Mouse (Mus musculus) gastrocnemius, postnatal 25 days (tissue): ENCODE results near the gene Gm3259. TPM values are rescaled to one million over a fixed set of nuclear protein-coding genes. Genes with fewer than 3 reads are reported as not detected.
"Not testable (repeated sequence)": the region's sequence is repeated elsewhere in the genome, so short reads cannot be mapped to it uniquely, and the experiment has no call there.

Experiments used
- DNase-seq: peaks from one replicate; pipeline ENCODE4 v3.0.0; 2022
- long read RNA-seq, 2 experiments: library from polyadenylated mRNA; stranded (forward); transcript quantifications; one replicate each; pipeline ENCODE4 v2.0.0; 2021
- total RNA-seq, 2 experiments: library from RNA; stranded (reverse); gene quantifications; 1 replicate in 1 of 2; 2 replicates in 1 of 2; pipeline ENCODE4 v1.2.3; 2021

The Gm3259 gene
- total RNA-seq, result not detected
- long read RNA-seq, experiment 1, result 0 reads
- long read RNA-seq, experiment 2, result 0 reads

DNA sequence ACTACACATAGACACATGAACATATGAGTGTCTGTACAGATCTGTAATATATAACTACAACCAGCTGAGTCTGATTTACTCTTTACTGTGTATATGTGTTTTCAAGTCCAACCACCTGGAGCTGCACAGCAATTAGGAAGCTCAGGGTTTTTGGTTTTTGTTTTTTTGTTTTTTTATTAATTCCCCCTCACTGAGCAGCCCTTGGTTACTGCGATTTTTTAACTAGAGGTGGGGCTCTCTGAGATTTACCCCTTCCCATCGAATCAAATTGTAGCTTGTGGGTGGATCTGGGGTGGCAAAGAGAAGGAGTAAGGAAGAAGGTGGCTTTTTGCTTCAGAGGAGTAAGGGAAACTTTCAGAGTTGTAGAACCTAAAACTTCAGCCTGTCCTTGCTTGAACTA, at the start of gene Gm3259:
Gene Gm3259, plus strand, starts transcription at position 301 of the 400 bp plus-strand sequence.
- DNase-seq, result not testable (repeated sequence)

GRCm38 (mm10) chr5:95272668-95273067, 33.0 kb upstream of the Gm3259 start, which contains the start of gene Gm10424:
Gm10424 (minus strand) TSS chr5:95272768.
- not testable (repeated sequence) for DNase-seq

Other genes with a start within 250 kb of the Gm3259 start
- gene Gm7942, start 199.0 kb upstream of the Gm3259 start, total RNA-seq, result not detected
- not detected for gene Gm16513, start 123.3 kb upstream of the Gm3259 start, total RNA-seq
- not detected for gene Gm10424, start 33.1 kb upstream of the Gm3259 start, total RNA-seq
- not detected for gene D5Ertd577e, start 150.9 kb downstream of the Gm3259 start, total RNA-seq
- not detected for gene Gm3286, start 204.8 kb downstream of the Gm3259 start, total RNA-seq